Mouse (Mus musculus): ENCODE measurements around the gene Prkce. TPM values are rescaled to one million over a fixed set of nuclear protein-coding genes. Genes with fewer than 3 reads are reported as not detected.

Prkce gene
- total RNA-seq, 2 experiments from 2014 or later, result 8.7 TPM

DNA sequence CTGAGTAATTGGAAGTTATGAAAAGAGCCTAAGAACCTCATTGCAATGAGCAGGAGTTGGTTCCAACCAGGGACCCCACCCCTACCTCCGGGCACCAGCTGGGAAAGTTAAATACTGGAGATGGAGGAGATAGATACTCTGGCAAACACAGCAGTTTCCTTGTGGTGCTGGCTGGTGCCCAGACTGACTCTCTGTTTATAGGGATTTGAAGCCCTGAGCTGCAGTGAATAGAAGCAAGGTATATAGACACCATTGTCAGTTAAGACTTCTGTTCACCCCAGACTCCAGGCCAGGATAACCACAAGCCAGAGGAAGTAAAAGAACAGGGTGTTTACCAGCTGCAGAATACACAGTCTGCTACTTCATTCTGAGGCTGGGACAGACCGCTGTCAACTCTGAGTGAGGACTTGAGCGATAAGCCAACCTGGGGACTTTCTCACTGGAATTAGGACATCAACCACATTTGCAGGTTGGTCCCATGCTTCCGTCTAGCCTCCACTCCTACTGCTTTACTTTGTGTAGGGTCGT, 110.5 kb downstream of the Prkce start:
- intact Hi-C loops (cut with DNase I; ENCODE audit: low total_unique reads), result no loop called here
- no peak for DNase-seq

DNA sequence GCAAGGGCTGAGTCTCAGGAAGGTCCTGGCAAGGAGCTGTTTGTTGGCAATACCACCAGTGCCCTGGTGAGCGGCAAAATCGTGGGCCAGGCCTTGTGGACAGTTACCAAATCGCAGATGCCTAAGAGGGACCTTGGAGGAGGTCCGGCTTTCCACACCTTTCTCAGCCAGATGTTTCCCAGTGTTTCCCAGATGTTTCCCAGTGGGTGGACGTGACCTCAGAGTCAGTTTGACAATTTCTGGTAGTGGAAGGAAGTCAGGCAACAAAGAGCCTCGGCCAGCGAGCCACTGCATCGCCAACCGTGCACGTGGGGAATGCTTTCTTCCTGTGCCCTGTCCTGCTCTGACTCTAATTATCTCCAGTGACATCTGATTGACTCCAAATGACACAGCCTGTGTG, 112.2 kb downstream of the Prkce start:
- intact Hi-C loops (cut with DNase I; ENCODE audit: low total_unique reads), result no loop called here
- DNase-seq, result no peak

DNA sequence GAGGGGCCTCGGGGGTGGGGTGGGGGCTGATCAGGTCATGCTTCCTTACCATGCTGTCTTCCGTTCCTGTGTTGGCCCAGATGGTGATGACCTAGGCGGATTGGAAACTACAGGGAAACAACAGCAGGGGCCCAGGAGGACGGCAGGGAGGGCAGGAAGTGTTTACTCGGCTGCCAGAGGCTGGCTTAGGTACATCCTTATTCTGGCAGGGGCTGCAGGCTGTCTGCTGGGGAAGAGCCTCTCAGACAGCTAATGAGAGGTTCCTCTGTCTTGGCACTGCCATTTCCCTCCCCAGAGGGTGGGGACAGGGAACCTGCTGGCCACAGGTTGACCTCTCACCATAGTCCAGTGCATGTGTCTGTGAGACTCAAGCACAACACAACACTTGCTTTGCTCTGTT, 116.2 kb downstream of the Prkce start:
- no peak for DNase-seq
- intact Hi-C loops (cut with DNase I; ENCODE audit: low total_unique reads), result no loop called here

DNA sequence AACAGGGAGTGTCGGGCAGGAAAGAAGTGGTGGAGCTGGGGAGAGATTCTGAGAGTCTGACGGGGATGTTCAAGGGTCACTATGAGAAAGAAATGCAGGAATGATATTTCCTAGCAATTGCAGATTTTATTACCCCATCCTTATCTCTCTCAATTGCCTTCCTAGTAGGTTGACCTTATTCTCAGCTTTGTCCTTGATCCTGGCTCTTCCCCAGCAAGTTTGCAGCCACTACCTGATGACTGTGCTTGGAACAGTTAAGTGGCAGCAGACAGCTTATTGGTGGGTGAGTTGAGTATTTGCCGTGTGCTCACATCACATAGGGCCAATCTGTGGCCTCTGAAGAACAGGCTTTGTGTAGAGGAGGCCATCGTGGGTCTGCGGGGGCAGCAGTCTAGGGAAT, 117.5 kb downstream of the Prkce start:
- intact Hi-C loops (cut with DNase I; ENCODE audit: low total_unique reads), result no loop called here
- no peak for DNase-seq

DNA sequence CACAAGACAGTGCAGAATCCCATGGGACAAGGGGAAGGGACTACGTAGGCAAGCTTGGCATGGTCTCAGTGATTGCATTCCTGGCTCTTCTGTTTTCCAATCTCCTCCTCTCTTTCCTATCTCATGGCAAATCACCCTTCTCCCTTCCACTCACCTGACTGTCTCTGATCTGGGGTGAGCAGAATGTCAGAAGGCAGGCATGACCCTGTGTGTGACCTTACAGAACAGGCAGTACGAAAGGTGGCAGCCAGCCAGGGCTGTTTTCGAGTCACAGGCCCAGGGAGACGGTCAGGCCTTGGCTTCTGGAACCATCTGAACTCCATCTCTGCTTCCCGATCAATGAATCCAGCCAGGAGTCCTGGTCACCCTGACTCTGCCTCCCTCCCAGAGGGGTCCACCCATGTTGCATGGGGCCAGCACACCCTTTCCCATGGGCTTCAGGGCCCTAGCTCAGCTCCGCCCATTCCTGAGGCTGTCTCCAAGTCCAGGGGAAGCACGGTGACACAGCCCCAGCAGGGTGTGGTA, 119.2 kb downstream of the Prkce start:
- intact Hi-C loops (cut with DNase I; ENCODE audit: low total_unique reads), result no loop called here
- DNase-seq, result peak; percentile 30

DNA sequence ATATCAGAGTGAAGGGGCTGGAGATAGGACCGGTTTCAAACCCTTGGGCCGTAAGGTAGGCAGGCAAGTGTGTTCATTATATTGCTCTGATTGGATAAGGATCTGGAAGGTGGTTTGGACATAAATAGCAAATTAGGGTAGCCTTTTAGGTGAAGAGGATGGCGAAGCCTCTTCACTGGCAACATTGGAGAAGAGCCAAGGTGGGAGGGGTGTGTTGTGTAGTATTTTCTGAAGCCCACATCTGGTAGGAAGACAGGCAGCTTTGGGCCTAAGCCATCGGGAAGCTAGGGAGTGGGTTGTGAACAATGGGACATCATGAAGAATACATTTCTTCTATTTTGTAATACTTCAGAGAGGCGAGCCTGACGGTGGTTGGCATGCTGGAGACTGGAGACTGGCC, 125.1 kb downstream of the Prkce start:
- intact Hi-C loops (cut with DNase I; ENCODE audit: low total_unique reads), result loop anchor here (5.0 kb wide), 1 partner anchor 130 kb away; no protein-coding TSS in a partner anchor
- DNase-seq, result no peak

DNA sequence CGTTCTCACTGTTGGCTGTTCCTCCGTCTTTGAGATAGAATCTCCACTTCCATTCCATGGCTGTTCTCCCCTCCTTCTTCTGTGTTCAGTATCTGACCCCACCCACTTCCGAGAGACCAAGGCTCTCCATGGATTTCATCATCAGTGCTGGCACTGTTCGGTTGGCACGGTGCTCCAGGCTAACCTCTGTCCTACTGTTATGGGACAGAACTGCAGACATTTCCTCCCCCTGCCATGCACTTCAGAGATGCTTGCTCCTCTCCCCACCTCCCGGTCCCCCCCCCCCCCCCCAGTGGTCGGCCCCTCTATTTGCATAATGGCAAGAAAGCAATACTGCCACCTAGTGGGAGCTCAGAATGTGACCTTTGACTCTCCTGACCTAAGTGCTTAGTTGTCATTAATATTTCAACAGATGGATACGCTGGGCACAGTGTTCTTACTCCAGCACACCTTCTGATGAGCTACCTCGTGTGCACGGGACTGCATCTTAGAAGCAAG, 125.7 kb downstream of the Prkce start:
- DNase-seq, result peak; percentile 52
- intact Hi-C loops (cut with DNase I; ENCODE audit: low total_unique reads), result loop anchor here (5.0 kb wide), 1 partner anchor 131 kb away; no protein-coding TSS in a partner anchor

DNA sequence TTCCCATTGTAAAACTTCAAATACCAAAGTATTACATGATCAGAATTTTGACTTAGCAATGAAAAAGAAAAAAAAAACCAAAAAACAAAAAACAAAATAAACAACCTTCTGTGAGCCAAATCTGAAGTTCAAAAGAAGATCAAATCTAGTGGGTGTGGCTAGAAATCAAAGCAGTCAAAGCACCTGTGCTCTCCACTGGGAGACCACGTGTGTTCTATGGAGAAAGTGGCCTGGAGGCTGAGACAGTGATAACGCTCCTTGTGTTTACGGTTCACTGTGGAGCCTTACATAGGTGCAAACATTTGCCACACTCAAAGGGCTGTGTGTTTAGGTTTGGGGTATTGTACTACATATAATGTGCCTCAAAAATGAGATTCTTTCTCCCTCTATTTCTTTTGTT, 132.0 kb downstream of the Prkce start:
- intact Hi-C loops (cut with DNase I; ENCODE audit: low total_unique reads), result no loop called here

DNA sequence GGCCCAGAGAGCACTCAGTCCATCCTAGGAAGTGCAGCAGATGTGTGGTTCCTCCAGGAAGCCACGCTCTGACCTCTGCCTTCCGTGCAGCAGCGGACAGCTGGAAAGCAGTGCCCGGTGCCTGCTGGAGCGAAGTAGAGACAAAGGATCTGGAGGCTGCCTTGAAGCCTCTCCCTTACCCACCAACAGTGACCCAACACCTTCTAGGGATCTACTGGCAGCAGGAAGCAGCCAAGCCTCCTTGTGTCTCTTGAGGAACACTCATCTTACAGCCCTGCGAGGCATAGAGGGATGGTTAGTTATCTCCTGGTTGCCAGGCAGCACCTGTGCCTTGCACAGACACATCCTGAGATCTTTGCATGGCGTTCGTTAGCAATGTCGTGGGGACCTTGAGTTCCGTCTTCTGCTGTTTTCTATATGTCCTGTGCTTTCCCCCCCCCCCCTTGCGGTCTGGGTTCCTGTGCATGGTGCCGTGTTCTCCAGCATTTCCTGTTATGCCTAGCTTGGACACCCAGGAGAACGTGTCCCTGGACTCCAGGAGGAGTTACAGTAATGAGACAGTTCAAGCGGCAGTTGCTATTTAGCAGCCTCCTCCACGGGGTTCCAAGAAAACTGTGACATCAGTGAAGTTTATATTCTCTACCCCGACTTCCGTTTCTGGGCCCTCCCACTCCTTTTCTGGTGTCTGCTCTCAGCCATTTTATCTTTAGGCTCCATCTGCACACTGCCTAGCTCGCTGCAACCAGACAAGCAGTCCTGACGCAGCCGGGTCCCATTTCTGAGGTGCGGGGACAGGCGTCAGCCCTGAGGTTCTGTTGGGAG, 133.4 kb downstream of the Prkce start:
- intact Hi-C loops (cut with DNase I; ENCODE audit: low total_unique reads), result loop anchor here (10.0 kb wide), 1 partner anchor 144 kb away; no protein-coding TSS in a partner anchor
- DNase-seq, result no peak

More for the DNA sequence above, 132.0 kb downstream of the Prkce start:
- DNase-seq, result no peak

DNA sequence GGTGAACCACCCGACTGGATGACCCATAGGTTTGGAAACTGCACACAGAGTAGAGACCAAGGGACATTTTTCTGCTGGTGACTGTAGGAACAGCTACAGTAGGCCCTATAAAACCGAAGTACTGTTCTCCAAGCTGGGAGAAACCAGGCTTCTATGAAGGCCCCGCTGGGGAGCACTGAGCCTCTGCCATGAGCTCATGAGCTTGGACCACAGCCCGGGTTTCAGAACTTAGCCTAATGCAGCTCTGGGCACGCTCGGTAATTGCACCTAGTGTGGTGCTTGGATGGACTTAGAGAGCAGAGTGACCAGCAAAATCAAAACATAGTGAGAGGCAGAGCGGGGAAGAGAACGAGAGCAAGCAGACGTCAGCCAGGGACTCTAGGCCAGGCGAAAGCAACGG, 134.7 kb downstream of the Prkce start:
- DNase-seq, result peak; percentile 77
- intact Hi-C loops (cut with DNase I; ENCODE audit: low total_unique reads), result loop anchor here (10.0 kb wide), 1 partner anchor 143 kb away; no protein-coding TSS in a partner anchor

DNA sequence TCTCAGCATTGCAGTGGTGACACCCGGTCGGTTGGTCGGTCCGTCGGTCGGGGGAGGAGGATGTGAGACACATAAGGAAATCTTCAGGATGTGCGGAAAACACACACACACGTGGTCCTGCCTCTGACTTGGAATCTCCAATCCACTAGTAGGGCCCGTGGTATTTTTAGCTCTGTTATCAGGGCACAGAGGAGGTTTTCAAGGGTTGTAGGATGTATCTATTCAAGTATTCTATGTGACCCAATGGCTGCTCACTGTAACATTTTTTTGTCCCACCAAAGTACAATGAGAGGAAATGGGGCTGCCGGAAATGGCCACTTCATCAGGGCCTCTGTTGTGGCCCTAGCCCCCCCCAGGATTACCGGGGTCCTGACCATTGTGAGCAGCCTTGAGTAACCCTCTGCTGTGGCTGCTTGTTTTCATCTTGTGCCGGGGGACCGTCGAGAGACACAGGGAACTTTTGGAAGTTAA, 135.3 kb downstream of the Prkce start:
- DNase-seq, result no peak
- intact Hi-C loops (cut with DNase I; ENCODE audit: low total_unique reads), result loop anchor here (10.0 kb wide), 1 partner anchor 142 kb away; no protein-coding TSS in a partner anchor

DNA sequence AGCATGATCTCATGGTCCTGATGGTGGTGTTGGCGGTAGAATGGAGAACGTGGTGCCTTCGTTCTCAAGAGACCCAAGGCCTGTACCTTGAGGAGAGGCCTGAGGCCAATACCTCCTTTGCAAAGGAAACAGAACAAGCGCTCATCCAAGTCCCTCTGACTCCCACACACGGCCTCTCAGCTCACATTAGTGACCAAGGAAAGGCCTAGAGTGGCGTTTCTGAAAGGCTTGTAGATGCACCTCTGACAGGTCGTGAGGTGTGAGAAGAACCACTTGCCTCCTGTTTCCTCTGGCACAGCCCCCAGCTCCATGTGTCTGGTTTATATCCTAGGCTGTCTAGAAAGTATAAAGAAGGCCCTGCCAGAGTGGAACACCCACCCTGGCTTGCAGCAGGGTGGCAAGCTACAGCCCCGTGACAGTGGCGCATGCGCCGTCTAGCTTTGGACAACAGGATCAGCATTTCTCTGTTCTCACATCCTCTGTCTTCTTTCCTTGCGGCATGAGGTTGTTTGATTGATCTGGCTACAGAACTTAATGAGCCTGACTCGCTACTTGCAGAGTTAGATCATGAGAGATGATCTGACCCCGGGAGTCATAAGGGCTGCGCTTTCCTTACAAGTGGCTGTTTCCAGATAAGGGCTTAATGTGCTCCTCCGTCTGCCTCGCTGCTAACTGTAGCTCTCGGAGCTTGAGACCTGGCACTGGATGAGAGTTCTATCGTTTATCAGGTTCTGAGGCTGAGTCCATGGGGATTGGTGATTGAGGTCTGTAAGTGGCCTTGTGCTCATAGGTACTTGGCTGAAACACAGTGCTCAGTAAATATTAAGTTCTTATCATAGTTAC, 136.0 kb downstream of the Prkce start:
- DNase-seq, result no peak
- intact Hi-C loops (cut with DNase I; ENCODE audit: low total_unique reads), result loop anchor here (10.0 kb wide), 1 partner anchor 141 kb away; no protein-coding TSS in a partner anchor

DNA sequence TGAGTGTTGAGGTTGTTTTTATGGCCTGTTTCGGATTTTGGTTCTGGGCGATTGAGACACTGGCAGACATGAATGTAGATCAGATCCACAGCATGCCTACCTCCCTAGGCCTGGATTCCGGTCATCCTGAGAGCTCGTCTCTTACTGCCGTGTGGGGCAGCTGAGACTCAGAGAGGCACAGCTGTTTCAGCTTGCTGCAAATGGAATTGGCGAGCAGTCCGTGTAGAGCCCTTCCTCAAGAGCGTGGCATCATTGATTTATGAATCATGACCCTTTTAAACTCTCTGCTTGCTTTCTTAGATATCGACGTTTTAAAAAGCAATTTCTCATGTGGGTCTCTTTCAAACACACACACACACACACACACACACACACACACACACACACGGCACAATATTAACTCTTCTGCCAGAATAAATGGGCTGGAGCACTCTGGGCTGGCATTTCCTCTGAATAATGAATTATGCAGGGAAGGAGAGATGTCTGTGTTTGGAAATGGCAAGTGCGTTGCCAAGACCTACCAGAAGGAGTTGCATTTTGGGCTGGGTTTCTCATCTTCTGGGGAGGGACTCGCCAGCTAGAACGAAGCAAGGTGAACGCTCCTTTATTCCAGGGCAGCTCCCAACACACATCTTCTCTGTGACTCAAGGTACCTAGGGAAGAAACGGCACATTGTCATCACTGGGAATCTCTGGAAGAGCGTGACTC, 137.5 kb downstream of the Prkce start:
- intact Hi-C loops (cut with DNase I; ENCODE audit: low total_unique reads), result loop anchor here (10.0 kb wide), 1 partner anchor 140 kb away; no protein-coding TSS in a partner anchor
- no peak for DNase-seq

DNA sequence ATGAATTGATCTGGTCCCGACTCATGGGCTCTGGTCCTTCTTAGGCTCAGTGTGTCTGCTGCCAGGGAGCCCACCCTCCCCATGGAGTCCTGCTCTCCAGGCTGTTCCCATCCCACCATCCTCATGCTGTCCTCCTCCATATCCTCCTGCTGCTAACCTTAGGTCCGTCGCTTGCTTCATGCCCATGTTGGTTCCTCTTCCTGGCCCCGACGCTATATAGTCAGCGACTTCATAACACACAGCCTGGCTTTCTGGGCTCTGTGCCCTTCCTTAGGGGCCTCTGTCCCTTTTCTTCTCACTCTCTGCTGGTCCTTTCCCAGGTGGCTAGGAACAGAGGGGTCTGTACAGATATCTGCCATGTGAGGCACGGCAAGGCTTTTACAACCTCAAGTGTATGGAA, 138.6 kb downstream of the Prkce start:
- intact Hi-C loops (cut with DNase I; ENCODE audit: low total_unique reads), result loop anchor here (10.0 kb wide), 1 partner anchor 139 kb away; no protein-coding TSS in a partner anchor

DNA sequence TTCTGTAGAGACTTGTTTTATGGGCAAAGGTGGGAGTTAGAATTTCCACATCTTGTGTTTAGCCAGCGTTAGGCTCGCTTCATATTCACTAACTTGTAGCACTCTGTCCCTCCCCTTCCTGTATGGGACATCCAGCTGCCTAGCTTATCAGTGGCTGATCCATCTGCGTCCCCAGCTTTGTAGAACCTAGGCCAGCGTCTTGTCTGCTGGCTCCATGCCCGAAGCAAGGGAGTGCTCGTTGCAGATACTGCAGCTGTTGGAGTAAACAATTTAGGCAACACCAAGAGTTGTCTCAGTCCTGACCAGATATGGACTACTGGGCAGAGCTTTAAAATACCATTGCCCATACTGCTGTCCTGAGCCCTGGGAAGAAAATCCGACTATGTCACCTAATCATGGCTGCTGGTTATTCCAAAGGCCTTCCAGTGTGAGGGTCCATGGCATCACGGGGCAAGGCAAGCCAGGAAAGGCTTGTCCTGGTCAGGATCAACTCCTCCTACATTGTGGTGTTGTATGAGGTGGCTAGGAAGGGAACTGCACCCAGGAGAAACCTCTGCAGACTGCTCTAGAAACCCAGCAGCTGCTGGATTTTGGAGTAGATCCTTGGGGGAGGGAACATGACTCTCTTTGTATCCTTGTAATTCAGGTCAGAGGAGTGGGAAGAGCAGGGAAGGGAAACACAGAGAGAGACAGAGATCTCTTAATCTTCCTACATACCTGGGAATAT, 146.0 kb downstream of the Prkce start:
- peak; percentile 62 for DNase-seq
- intact Hi-C loops (cut with DNase I; ENCODE audit: low total_unique reads), result no loop called here

More for the DNA sequence above, 138.6 kb downstream of the Prkce start:
- DNase-seq, result no peak

DNA sequence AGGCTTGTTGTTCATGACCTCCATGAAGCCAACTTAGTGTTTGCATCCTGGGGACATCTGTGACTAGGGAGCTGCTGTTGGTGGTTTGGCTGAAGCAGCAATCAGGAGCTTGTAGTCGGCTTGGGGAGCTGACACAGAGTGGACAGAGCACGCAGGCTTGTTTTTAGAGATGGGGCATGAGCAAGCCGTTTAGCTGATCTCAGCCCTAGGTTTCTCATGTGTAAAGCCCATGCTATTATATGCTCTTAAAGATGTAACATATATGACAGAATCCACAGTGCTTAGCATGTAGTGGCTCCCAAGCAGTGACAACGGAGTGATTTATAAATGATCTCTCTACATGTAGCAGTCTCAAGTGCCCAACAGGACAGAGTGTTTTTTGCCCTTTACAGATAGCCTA, 148.3 kb downstream of the Prkce start:
- intact Hi-C loops (cut with DNase I; ENCODE audit: low total_unique reads), result no loop called here
- DNase-seq, result no peak

DNA sequence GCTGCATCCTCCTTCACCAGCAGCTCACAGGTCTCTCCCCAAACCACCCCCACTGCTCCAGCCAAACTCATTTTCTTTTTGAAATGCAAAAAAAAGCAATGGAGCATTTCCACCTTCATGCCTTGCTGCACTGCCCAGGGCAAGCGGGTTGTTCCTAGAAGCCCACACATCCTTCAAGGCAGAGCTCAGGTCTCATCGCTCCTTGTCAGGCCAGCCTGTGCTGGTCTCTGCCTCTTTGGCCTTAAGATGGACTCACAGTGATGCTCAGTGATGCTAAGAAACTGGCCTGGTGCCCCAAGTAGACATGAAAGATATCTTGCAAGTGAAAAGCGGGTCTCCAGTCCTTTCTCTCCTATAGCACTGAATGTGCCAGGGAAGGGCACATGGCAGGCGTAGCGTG, 149.2 kb downstream of the Prkce start:
- intact Hi-C loops (cut with DNase I; ENCODE audit: low total_unique reads), result no loop called here
- no peak for DNase-seq

DNA sequence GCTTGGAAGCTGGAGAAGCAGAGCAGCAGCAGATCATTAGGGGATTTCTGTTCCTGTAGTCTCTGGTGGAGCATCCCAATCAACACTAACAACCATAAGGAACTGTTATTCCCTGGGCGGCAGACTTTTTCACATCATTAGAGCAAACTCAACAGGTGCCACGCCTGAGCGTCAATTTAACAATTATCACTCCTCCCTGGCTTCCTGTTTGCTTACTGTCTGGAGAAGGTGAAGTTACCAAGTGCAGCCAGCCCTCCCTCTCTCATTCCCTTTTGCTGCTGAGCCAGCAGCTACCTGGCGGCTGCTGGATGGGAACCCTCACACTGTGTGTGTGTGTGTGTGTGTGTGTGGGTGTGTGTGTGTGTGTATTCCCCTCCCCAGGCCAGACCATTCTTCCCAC, 149.6 kb downstream of the Prkce start:
- intact Hi-C loops (cut with DNase I; ENCODE audit: low total_unique reads), result no loop called here
- DNase-seq, result no peak
